Mouse (Mus musculus) kidney, postnatal 25 days (tissue): ENCODE results near the gene Dnm3.

ENCODE experiments used
- DNase-seq, 2 experiments: peaks; one replicate each; pipeline ENCODE4 v3.0.0; 2021; ENCODE audit warnings: mixed read lengths in 2 of 2

Gene Dnm3

DNA sequence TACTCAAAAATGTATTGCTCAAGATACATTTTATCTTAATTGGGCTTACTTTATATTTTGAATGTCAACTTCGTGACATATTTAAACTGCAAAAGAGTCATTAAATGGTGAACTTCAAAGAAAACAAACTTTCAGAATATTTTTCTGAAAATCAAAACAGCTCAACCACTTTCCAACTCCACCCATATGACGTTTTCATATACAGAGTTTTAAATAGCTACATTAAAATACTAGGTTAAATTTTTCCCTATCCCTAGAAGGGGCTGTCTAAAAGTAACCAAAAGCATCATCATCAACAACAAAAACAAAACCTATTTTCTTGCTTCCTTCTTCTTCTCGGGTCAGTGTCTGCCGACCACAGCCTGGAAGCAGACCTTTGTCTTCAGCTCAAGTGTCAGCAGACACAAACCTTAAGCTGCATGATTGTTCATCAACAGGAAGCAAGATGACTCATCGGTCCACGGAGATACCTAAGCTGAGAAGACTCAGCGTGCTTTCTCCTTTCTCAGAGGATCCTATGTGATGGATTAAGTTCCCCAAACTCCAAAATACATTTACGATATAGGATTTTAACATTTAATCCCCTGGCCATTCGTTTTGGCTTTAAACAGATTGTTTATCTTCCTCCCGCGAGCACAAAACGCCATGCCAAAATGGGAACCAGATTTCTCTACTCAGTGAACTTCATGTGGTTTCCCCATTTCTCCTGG is 270.7 kb downstream of the Dnm3 start:
- peak in 1 of 2 experiments; percentile 20 for DNase-seq

DNA sequence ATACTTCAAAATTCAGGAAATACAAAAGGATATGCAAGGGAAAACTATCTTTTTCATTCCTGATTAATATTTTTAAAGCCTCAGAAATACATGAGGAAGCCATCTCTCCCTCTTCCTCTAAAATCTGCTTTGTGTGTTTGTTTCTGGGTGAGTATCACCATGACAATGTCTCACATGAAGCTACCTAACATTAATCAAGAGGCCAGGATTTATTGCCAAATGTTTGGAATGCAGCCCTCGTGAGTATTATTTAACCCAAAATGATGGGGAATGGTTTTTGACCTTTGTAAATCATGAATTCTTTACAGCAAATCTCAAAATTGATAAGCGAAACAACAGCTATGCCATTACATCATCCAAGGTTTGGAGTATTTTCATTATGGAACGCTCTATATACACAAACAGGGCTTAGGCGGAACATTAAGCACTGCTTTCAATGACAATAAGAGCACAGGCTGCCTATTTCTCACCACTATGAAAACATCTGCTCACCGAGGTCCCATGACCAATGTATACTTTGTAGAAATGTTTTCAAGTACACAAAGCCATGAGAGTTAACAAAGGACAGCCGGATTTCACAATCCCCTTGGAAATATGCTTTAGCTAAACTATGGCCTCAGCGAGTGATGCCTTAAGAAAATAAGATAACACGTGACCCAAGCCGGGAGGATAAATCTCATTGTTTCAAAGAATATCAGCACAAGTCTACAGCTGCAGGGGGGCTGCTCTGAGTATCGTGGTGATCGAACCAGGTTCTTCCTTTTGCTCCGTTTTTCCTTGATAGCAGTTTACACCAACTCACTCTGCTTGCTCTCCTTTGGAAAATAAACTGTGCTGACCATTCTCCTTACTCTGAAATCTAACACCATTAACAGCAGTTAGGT is 275.1 kb downstream of the Dnm3 start:
- DNase-seq = no peak

DNA sequence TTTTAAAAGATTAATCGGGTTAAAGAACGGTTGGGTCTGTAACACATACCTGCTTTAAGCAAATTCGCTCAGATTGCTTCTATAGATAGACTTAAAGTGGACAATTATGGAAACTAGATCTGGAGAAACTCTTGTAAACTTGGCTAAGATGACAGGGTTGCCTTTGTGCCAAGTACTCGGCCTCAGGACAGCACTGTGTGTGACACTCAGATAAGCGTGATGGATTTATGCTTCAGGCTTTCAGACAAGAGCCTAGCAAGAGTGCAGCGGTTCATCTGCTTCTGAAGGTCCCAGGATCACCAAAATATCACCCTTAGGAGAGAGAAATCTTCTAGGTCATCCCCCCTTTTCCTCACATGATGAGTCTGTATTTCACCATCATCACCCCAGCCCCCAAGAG is 277.4 kb downstream of the Dnm3 start:
- DNase-seq = no peak

DNA sequence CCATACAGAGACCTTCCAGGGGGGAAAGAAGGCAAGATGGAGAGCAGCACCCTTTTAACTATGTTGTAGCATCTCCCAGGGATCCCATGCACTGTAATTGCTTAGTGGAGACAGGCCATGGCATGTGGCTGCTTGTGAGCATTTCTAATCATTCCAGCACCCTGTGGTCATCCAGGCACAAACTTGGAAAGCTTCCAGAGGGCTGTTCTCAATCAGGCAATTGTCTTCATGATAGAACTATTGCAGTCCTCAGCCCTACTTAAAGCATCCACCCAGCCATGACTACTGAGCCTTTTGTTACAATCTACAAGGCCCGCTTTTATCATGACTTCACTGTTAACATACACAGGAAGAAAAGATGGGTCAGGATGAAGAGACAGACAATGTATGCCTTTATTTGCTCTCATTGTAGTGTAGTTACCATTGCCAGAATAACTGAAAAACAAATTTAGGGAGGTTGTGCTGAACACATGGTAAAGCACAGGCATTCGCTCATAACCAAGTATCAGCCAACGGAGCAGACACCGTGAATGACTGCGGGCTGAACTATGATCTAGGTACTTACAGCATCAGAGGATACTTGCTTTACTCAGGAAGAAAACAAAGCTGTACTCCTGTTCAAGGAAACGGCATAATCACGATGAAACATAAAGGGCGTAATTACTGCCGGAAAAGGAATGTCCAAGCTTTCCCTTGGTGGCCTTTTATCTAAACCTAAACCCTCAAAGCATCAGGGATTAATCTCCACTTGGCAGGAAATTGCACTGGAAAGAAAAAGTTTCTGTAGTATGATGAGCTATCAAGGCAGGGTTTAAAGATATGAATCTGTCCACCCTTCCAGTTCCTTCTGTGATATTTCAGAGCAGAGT is 280.8 kb downstream of the Dnm3 start:
- DNase-seq = no peak

DNA sequence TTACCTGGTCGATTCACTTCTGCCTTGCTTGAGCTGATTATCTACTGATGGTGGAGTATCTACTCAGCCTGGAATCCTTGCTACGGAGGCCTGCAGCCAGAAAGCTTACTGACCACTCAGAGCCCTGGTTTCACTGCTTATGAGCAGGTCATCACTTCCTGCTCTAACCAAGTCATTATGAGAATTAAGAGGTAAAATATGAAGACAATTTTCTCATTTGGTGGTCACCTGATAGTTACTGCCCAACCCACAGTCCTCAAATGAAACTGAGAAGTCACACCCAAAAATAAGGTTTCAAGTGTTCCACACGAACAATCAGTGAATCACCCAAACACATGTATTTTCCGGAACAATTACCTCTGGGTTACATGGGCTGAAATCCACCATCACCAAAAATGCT is 289.1 kb downstream of the Dnm3 start:
- DNase-seq = no peak

DNA sequence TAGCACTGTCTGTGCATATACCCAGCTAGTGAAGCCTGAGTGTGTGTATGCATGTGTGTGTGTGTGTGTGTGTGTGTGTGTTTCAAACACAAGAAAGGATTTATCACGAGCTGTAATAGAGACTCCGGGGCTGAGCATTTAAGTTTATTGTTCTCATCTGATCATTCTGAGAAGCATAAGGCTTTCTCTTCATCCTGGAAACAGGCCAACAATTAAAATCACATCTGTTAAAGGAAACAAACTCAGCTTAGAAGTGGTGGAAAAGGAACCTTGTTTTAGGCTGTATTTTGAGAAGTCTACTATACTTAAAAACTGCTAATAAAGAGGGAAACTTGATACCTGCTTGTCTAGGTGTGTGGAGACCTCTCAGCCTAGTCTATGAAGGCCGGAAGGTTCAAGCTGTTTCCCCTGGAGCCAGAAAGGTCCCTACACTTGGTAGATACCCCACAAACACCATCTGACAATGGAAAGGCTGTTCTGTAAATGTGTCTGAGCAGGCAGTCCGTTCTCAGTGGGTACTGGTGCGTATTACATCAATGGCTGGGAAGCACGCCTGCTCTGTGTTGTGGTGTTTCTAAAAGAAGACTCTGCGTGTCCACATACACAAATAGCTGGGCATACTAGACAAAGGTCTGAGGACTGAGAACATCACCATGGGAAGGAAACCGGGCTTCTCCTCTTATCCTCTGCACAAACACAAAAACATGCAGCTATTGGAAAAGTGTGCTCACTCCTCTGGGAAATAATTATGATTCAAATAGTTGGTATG is 290.3 kb downstream of the Dnm3 start:
- DNase-seq = no peak

DNA sequence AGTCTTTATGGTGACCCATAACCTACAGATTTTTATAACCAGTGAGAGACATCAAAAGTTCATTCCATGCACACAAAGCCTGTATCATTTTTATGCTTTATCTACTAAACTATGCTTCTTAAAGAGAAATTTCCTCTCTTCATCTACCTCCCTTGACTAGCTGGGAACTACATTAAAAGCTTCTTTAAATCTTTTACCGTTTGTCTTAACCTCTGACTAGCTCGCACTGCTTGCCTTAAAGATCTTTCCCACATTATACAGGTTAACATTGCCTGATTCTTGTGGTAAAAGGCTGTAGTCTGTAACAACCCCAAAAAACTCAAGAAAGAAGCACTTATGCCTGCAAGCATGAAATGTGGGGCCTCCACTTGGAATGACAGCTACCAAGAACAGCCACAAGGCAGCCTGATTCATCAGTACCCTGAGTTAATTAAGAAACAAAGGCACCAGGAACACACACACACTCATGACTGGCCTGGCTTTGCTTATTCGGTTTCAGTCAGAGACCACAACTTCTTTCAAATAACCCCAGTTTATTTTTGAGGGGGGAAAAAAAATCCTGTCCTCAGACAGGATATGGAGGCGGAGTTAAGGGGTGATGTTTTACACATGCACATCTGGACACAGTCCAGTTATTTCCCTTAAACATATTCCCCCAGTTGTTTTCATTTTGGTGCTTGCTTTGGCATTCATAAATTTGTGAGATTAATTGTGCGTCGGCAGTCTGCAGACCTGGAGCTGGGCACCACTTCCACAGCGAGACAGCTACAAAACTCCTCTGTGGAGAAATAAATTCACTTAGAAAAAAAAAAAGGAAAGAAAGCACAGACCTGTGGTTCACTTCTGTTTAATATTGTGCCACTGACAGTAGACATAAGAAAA is 291.1 kb downstream of the Dnm3 start:
- DNase-seq = no peak

DNA sequence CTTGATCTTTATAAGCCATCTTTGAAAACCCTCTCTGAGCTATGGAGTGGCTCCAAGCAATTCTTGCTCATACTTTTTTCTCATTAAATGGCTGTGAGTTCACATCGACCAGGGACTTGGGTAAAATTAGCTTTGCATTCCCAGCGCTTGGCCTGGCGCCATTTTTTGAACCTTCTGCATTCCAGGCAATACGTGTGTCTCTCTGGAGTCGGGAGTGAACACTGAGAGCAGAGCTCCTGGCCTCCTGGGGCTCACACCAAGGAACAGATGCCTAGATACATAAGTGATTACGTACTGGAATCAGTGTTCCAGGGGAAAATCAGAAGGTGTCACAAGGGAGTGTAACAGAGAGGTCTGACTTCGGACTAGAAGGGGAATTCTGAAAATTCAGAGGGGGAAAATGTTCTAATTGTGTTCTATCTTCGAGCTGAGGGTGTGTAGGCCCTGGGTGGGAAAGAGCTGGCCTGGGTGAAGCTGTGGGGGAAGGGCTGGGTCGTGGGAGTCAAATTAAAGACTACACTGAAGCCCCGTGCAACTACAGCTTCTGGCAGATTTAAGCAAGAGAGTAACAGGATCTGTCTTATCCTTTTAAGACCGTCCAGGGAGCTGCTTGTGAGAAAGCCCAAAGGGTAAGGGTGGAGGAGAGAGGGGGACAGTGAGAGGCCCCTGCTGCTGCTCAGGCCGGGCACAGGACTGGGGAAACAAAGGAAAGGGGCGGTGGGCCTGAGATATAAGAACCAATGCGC is 293.7 kb downstream of the Dnm3 start:
- DNase-seq = peak; percentile 59 to 64

DNA sequence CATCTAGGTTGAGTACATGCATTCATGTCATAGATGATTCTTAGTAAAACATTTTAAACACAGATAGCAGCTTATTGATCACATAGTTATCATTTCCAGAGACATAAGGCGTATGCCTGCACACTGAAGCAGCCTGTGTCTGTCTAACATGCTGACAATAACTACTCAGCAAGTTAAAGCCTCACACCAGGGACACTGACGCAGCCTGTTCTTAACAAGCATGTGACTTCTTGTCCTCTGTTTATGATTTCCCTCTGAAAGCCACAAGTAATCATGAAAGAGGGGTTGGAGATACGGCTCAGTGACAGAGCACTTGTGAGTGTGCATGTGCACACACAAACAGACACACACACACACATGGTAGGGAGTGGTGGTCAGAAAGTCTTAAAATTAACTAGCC is 294.4 kb downstream of the Dnm3 start:
- DNase-seq = no peak

DNA sequence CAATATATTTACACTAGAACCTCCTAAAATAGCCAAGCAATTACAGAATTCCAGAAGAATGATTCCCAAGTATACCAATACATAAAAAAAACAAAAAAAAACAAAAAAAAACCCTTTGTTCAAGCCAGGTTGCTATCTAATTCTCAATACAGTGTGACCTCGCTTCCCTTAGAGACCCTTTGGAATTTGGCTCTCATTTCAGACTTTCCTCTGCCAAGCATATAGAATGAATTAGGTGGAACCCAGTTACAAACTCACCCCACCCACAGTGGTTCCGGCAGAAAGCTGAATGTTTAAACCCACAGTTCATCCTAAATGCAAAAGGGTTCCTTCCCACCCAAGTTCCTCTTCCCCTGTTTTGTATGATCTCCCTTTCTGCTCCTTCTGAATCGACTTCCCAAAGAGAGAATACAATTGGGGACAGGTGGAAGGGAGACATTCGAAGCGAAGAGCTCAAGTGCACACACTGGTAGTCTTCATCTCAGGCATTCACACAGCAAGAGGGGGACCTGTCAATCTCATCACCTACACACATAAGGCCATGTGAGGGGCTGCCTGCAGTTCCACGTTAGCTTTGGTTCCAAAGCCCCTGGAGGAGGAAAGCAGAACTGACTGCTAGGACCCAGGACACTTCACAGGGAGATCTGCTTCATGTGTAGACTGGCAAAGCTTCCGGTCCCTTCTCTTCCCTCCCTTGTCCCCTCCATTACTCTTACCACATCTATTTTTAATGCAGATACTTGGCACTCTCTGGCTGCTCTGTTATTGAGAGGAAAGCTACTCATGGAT is 296.5 kb downstream of the Dnm3 start:
- DNase-seq = no peak

DNA sequence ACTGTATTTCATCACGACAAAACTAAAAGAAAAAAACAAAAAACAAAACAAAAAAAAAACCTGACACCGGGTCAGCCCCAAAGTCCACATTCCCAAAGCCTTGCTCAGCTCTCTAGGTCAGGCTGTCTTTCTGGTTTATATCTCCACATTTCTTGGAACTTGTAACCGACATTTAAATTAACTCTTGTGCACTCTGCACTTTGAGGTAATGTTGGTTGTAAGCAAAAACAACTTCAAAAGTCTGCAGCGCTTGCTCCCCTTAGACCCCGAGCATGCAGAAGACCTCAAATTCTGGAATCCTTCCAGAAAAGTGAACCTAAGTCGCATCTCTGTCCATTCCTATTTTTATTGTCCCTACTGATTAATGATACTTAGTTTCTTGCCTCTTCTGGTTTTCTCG is 297.4 kb downstream of the Dnm3 start:
- DNase-seq = peak in 1 of 2 experiments; percentile 32

DNA sequence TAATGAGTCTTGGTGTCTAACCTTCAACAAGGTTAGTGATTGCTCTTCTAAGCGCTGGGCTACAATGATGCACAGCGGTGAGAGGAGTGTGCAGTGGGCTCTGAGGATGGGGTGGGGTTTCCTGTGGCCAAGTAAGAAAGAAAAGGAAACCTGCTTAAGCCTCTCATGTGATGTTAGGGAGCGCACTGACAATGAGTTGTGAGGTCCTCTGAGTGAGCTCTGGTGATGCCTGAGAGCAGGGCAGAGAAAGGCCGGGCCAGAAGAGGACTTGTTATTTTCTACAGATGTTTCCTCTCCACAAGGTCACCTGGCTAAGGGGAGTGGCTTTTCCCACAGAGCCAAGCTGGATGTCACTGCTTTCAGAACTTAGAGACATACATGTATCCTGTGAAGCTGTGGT is 298.4 kb downstream of the Dnm3 start:
- no peak for DNase-seq

DNA sequence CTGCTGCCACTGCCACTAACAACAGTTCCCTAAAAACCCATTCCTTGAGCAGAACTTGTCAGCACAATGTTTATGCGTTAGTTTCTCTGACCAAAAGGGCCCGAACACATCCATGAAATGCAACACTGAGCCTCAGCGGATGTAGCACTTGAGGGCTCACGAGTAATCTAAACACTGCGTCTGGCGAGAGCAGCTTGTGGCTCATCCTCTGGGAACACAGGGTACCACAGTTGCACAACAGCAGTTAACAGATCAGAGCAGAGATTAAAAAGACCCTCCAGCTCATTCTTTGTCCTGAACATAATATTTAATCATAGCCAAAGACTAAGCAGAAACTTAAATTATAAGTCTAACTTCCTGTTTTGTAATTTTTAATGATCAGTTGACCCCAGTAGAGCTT is 305.0 kb downstream of the Dnm3 start:
- DNase-seq = no peak

DNA sequence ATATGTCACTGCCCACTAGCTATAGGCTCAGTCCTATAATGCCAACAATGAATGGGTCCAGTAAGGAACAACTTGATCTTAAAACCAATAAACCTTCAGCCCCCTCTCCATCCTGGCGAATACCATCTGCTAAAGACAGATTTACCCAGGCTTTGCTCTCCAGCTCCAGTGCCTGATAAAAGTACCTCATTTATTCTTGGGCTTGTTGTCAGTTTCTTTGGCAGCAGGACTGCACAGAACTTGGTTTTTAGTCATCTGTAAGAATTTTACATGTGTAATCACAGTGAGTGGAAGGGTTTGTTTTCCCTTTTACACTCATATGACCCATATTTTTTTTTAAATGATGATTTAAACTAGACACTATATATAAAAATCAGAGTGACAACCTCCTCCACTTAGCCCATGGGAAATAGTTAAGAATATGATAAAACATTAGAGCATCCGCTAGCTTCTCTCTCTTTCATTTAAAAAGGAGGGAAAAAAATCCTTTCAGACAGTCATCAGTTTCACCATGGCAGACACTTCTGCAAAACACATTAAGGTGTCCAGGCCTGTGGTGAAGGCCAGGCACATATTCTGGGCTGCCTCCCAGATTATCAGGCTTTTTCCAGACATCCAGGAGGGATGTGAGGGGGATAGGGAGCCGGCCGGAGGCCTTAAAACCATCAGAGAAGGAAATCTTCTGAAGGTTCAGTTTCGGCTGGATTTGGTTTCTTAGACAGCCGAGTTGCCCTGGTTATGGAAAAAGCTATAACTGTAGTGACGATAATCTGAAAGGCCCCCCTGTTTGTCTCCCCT is 313.9 kb downstream of the Dnm3 start:
- no peak for DNase-seq

DNA sequence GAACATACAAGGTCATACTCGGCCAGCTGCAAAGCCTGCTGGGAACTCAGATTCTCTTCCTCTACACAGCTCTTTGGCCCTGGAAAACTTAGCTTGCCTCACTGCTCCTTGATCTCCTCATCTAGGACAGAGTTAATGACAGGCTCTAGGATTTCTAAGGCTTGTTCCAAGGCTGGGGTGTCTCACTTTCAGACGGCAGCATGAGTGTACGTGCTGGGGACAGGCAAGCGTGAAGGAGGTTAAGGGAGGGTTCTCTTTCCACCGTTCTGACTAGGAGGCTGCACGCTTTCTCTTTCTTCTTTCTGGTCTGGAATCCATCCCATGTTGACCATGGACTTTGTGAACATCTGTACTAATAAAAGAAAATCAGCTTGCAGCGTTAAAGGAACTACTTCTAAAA is 315.2 kb downstream of the Dnm3 start:
- DNase-seq = no peak

DNA sequence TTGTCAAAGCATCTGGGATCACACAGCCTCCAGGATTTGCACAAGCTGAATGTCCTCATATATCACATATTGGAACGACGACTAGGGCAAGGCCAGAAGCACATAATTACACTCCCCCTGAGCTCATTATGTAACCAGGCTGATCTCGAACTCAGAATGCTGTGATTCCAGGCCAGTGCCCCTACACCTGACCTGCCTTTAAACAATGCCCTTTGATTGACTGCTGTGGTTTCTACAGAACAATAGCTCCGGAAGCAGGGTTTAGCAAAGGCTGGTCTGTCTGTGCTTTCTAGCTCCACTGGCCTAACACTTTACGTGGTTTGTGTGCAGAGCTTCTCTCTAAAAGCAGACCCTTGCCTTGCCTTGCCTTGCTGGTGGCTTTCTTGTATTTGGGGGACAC is 315.6 kb downstream of the Dnm3 start:
- no peak for DNase-seq

DNA sequence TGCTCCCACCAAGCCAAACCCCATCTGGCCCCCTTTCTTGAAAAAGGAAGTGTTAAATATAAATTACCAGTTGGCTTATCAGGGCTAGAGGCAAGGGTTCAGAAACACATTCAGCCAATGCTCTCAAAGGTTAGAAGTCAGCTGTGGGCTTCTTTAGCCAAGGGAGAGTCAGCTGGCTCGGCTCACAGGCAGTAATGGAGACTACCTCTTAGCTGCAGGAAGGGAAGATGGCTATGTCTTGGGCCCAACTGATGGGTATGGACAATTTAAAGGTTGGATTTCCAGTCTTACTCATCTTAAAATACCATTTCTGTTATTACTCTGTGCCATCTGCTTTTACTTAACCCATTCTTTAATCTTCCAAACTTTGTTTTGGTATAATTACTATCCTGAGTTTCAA is 317.1 kb downstream of the Dnm3 start:
- no peak for DNase-seq

DNA sequence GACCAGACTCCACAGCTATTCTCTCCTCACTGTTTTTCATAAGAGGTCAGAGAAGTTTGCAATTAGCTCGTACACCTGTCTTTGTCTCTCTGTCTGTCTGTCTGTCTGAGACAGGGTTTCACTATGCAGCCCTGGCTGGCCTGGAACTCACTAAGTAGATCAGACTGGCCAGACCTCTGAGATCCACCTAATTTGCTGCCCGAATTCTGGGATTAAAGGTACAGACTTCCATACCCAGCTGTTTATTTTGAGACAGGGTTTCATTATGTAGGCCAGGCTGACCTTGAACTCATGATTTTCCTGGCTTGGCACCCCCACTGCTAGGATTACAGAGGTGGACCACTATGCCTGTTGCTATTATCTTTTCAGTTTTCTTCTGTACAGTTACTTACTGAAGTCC is 319.3 kb downstream of the Dnm3 start:
- no peak for DNase-seq

DNA sequence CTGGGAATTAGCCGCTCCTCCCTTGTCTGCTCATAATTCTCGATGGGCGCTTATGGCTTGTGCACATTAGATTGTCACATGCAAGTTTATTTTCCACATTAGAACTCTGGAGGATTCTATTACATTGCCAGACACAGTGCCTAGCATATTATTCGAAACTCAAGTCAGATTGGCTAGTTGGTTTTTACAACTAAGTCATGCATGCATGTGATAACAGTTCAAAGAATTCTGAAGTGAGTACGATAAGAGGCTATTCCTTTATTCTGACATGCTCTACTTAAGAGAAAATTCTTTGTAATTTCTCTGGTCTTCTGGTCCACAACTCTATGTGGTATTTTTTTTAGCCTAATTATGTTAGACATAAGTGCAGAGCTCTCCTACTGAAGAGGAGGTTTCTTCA is 320.2 kb downstream of the Dnm3 start:
- no peak for DNase-seq
